Mouse (Mus musculus): ENCODE data around the gene Etv6. TPM values are rescaled to one million over a fixed set of nuclear protein-coding genes. Genes with fewer than 3 reads are reported as not detected.
A peak's percentile ranks its signal among the peaks of the same experiment; 100 is the strongest.

Etv6 gene
- total and polyA plus RNA-seq, 3 experiments = 12.6 to 25.9 TPM; not detected in 1

DNA sequence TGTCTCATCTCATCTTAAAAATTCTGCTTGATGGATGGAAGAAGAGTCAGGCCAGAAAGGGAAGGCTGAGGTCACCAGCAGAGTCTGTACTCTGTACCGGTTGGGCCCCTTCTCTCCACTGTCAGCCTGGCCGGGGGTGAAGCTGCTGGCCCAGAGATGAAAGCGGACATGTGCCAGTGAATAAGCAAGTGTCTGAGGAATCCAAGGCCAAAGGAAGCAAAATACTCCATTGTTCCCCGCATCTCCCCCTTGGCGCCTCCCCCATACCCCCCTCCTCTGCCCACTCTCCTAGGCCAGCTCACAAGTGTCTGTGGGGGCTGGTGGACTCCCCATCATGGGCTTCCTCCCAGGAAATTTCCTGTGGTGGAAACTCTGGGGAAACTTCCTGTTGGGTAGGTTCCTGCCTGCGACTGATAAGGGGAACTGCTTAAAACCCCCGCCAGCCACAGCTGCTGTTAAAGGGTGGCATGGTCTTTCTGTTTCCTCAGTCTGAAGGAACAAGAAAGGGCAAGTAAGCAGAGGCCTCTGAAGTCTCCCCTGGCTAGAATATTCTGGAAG is 154.2 kb downstream of the Etv6 start:
- no peaks in the 10 kb centered on the region for H3K27me3 ChIP-seq (ENCODE audit: control insufficient read depth in 1 of 2, insufficient read depth in 2 of 2, low read length in 2 of 2)
- H3K9me3 ChIP-seq (replicated peaks; ENCODE audit: insufficient read depth, low read length) = no peaks in the 10 kb centered on the region
- no peak for TF ChIP-seq UBTF (IDR thresholded peaks at IDR 0.05; ENCODE audit: borderline replicate concordance, insufficient read depth, low read depth, low read length)
- peak; percentile 78 for TF ChIP-seq TBP (IDR thresholded peaks at IDR 0.05; ENCODE audit: low read depth, low read length)
- peak; percentile 66; the same call in 1 of the 2 replicates for TF ChIP-seq SIN3A (IDR thresholded peaks at IDR 0.05; ENCODE audit: low read length)
- TF ChIP-seq MAZ (IDR thresholded peaks at IDR 0.05; ENCODE audit: low read depth, low read length) = peak; percentile 88
- no peak for TF ChIP-seq ZKSCAN1 (IDR thresholded peaks at IDR 0.05; ENCODE audit: low read depth, low read length)
- TF ChIP-seq SMC3 (IDR thresholded peaks at IDR 0.05; ENCODE audit: low read depth, low read length) = no peak
- no peak for TF ChIP-seq NRF1 (IDR thresholded peaks at IDR 0.05; ENCODE audit: insufficient read depth, low read depth, low read length, poor library complexity, severe bottlenecking)
- TF ChIP-seq POLR2AphosphoS5 (IDR thresholded peaks at IDR 0.05; ENCODE audit: borderline replicate concordance, low read depth, low read length) = no peak
- TF ChIP-seq TAL1 (IDR thresholded peaks at IDR 0.05; ENCODE audit: low read length) = peak; percentile 93
- 0 out of 2 replicates have a peak, but pooled peaks have one; percentile 18 for TF ChIP-seq ELF1 (IDR thresholded peaks at IDR 0.05; ENCODE audit: low read depth, low read length)
- TF ChIP-seq MAX (IDR thresholded peaks at IDR 0.05; ENCODE audit: low read length) = peak; percentile 40; the same call in 1 of the 2 replicates
- TF ChIP-seq RCOR1 (IDR thresholded peaks at IDR 0.05; ENCODE audit: low read depth, low read length) = peak; percentile 58
- peak; percentile 86 for TF ChIP-seq GATA1 (IDR thresholded peaks at IDR 0.05; ENCODE audit: low read depth, low read length)
- no peak for TF ChIP-seq ZMIZ1 (IDR thresholded peaks at IDR 0.05; ENCODE audit: low read depth, low read length)
- TF ChIP-seq POLR2A (IDR thresholded peaks at IDR 0.05; ENCODE audit: control insufficient read depth in 1 of 2, insufficient read depth in 1 of 2, low read depth in 1 of 2, low read length in 2 of 2, poor library complexity in 1 of 2) = peak in 1 of 2 experiments; percentile 55; a peak in 1 of 4 replicates
- no peak; the same call in 1 of the 2 replicates for TF ChIP-seq BHLHE40 (IDR thresholded peaks at IDR 0.05; ENCODE audit: borderline replicate concordance, low read depth, low read length)
- TF ChIP-seq MYB (IDR thresholded peaks at IDR 0.05; ENCODE audit: low read depth, low read length) = peak; percentile 81
- peak; percentile 51 for TF ChIP-seq MXI1 (IDR thresholded peaks at IDR 0.05; ENCODE audit: low read depth, low read length)
- peak; percentile 84 to 95 for TF ChIP-seq EP300 (IDR thresholded peaks at IDR 0.05; ENCODE audit: low read depth in 1 of 2, low read length in 2 of 2)
- no peak for TF ChIP-seq GABPA (IDR thresholded peaks at IDR 0.05; ENCODE audit: low read depth, low read length)
- 0 out of 2 replicates have a peak, but pooled peaks have one; percentile 54 for TF ChIP-seq MYC (IDR thresholded peaks at IDR 0.05; ENCODE audit: low read depth, low read length)
- peak; percentile 90 for TF ChIP-seq TCF12 (IDR thresholded peaks at IDR 0.05; ENCODE audit: low read depth, low read length)
- TF ChIP-seq RAD21 (IDR thresholded peaks at IDR 0.05; ENCODE audit: low read depth, low read length) = no peak
- TF ChIP-seq NELFE (IDR thresholded peaks at IDR 0.05; ENCODE audit: low read depth, low read length) = peak; percentile 41; the same call in 1 of the 2 replicates
- TF ChIP-seq JUND (IDR thresholded peaks at IDR 0.05; ENCODE audit: low read depth, low read length) = peak; percentile 15; the same call in 1 of the 2 replicates
- TF ChIP-seq USF2 (IDR thresholded peaks at IDR 0.05; ENCODE audit: borderline replicate concordance in 1 of 2, insufficient read depth in 1 of 2, low read depth in 1 of 2, low read length in 2 of 2) = no peak
- no peak for TF ChIP-seq MEF2A (IDR thresholded peaks at IDR 0.05; ENCODE audit: extremely low read depth, insufficient replicate concordance, low read depth, low read length, poor library complexity, severe bottlenecking)
- TF ChIP-seq ETS1 (IDR thresholded peaks at IDR 0.05; ENCODE audit: low read depth, low read length) = peak; percentile 80
- no peak for TF ChIP-seq KAT2A (conservative IDR thresholded peaks at IDR 0.05; ENCODE audit: low read depth, low read length)
- H3K9ac ChIP-seq (ENCODE audit: control insufficient read depth, low read depth, low read length, poor library complexity, severe bottlenecking) = peak overlapping the region; percentile 46
- DNase-seq (ENCODE audit: low read depth, low spot score) = peak; percentile 89
- H3K4me1 ChIP-seq (ENCODE audit: control insufficient read depth in 1 of 2, insufficient read depth in 2 of 2, low read length in 2 of 2) = peaks cover 67 to 73% of the 10 kb centered on the region in 2 experiments
- peaks cover 19% of the 10 kb centered on the region for H3K79me2 ChIP-seq (ENCODE audit: control insufficient read depth, insufficient read depth, low read length, poor library complexity)
- no peak overlapping the region for H3K4me3 ChIP-seq (ENCODE audit: control insufficient read depth in 1 of 2, insufficient read depth in 1 of 2, low read depth in 2 of 2, low read length in 2 of 2)
- H3K36me3 ChIP-seq (ENCODE audit: control insufficient read depth in 1 of 2, insufficient read depth in 2 of 2, low read length in 2 of 2) = peaks cover 0 to 84% of the 10 kb centered on the region in 2 experiments; a peak in 3 of 4 replicates
- peak overlapping the region; percentile 96 for H3K27ac ChIP-seq (ENCODE audit: control insufficient read depth, low read depth, low read length)
